Mouse (Mus musculus) bone marrow, adult 2 months (tissue): Measurements from ENCODE around the gene Creb3l4.
"Not testable (repeated sequence)": the region's sequence is repeated elsewhere in the genome, so short reads cannot be mapped to it uniquely, and the experiment has no call there.

Source experiments
- CTCF ChIP-seq: fragments of 200-500 bp; IDR thresholded peaks from 2 replicates; pipeline ENCODE4 v1.5.1; 2011; ENCODE audit warnings: low read length, control low read depth; ENCODE audit not compliant: control insufficient read depth, insufficient read depth
- POLR2A ChIP-seq: fragments of 200-500 bp; IDR thresholded peaks from 2 replicates; pipeline ENCODE4 v1.6.1; 2011; ENCODE audit warnings: low read depth, mild to moderate bottlenecking, control low read depth, low read length, borderline replicate concordance; ENCODE audit not compliant: control insufficient read depth

DNA sequence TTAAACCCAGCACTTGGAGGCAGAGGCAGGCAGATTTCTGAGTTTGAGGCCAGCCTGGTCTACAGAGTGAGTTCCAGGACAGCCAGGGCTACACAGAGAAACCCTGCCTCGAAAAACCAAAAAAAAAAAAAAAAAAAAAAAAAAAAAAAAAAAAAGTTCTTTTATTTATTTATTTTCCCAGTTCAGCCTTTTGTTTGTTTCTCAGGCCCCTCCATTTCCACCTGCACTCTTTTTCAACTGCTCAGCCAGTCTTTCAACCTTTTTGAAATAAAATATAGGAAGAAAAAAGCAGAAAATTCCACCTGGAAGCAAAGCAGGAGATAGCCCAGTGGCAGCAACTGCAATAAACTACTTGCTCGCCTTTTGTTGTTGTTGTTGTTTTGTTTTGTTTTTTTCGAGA is 46.1 kb upstream of the Creb3l4 start:
- TF ChIP-seq POLR2A, CTCF: not testable (repeated sequence)
